Mouse (Mus musculus): ENCODE results near the gene Gm45140.
"Not testable (repeated sequence)": the region's sequence is repeated elsewhere in the genome, so short reads cannot be mapped to it uniquely, and the experiment has no call there.

Gm45140 gene

GRCm38 (mm10) chr6:87776663-87777062, 58.9 kb downstream of the Gm45140 start:
- no peak for DNase-seq (ENCODE audit: inconsistent ontology term)

GRCm38 (mm10) chr6:87775588-87776245, 59.9 kb downstream of the Gm45140 start:
- DNase-seq (ENCODE audit: inconsistent ontology term): no peak

- no peak for DNase-seq (ENCODE audit: inconsistent ontology term)
Observed at GRCm38 (mm10) chr6:87774909-87775308, 60.7 kb downstream of the Gm45140 start.

- DNase-seq (ENCODE audit: inconsistent ontology term): no peak
Observed at GRCm38 (mm10) chr6:87774466-87774865, 61.1 kb downstream of the Gm45140 start.

- DNase-seq (ENCODE audit: inconsistent ontology term): no peak
Observed at GRCm38 (mm10) chr6:87770626-87771025, 65.0 kb downstream of the Gm45140 start.

- DNase-seq (ENCODE audit: inconsistent ontology term): not testable (repeated sequence)
Observed at GRCm38 (mm10) chr6:87764296-87764695, 71.3 kb downstream of the Gm45140 start.

GRCm38 (mm10) chr6:87763376-87764280, 72.0 kb downstream of the Gm45140 start:
- no peak for DNase-seq (ENCODE audit: inconsistent ontology term)

GRCm38 (mm10) chr6:87762161-87762560, 73.4 kb downstream of the Gm45140 start:
- DNase-seq (ENCODE audit: inconsistent ontology term): no peak

GRCm38 (mm10) chr6:87759850-87760249, 75.7 kb downstream of the Gm45140 start:
- DNase-seq (ENCODE audit: inconsistent ontology term): no peak

- DNase-seq (ENCODE audit: inconsistent ontology term): no peak
Observed at GRCm38 (mm10) chr6:87759404-87759803, 76.2 kb downstream of the Gm45140 start.

GRCm38 (mm10) chr6:87756896-87757295, 78.7 kb downstream of the Gm45140 start:
- DNase-seq (ENCODE audit: inconsistent ontology term): no peak

- DNase-seq (ENCODE audit: inconsistent ontology term): no peak
Observed at GRCm38 (mm10) chr6:87755196-87755595, 80.4 kb downstream of the Gm45140 start.

GRCm38 (mm10) chr6:87751574-87751973, 84.0 kb downstream of the Gm45140 start:
- no peak for DNase-seq (ENCODE audit: inconsistent ontology term)

GRCm38 (mm10) chr6:87750184-87750910, 85.2 kb downstream of the Gm45140 start:
- no peak for DNase-seq (ENCODE audit: inconsistent ontology term)

GRCm38 (mm10) chr6:87748531-87748930, 87.1 kb downstream of the Gm45140 start:
- no peak for DNase-seq (ENCODE audit: inconsistent ontology term)

GRCm38 (mm10) chr6:87748078-87748477, 87.5 kb downstream of the Gm45140 start:
- no peak for DNase-seq (ENCODE audit: inconsistent ontology term)

- no peak for DNase-seq (ENCODE audit: inconsistent ontology term)
Observed at GRCm38 (mm10) chr6:87746849-87747248, 88.7 kb downstream of the Gm45140 start.

- DNase-seq (ENCODE audit: inconsistent ontology term): no peak
Observed at GRCm38 (mm10) chr6:87746059-87746458, 89.5 kb downstream of the Gm45140 start.

- DNase-seq (ENCODE audit: inconsistent ontology term): no peak
Observed at GRCm38 (mm10) chr6:87745301-87745700, 90.3 kb downstream of the Gm45140 start.

GRCm38 (mm10) chr6:87744632-87745031, 91.0 kb downstream of the Gm45140 start:
- DNase-seq (ENCODE audit: inconsistent ontology term): no peak

GRCm38 (mm10) chr6:87743281-87743680, 92.3 kb downstream of the Gm45140 start:
- DNase-seq (ENCODE audit: inconsistent ontology term): no peak

- DNase-seq (ENCODE audit: inconsistent ontology term): no peak
Observed at GRCm38 (mm10) chr6:87742804-87743203, 92.8 kb downstream of the Gm45140 start.
